Mouse (Mus musculus): ENCODE measurements around the gene Gm10719. TPM values are rescaled to one million over a fixed set of nuclear protein-coding genes. Genes with fewer than 3 reads are reported as not detected.
"Not testable (repeated sequence)": the region's sequence is repeated elsewhere in the genome, so short reads cannot be mapped to it uniquely, and the experiment has no call there.

The Gm10719 gene
- total RNA-seq, 2 experiments from 2014 or later: 0.54 TPM; not detected in 1

DNA sequence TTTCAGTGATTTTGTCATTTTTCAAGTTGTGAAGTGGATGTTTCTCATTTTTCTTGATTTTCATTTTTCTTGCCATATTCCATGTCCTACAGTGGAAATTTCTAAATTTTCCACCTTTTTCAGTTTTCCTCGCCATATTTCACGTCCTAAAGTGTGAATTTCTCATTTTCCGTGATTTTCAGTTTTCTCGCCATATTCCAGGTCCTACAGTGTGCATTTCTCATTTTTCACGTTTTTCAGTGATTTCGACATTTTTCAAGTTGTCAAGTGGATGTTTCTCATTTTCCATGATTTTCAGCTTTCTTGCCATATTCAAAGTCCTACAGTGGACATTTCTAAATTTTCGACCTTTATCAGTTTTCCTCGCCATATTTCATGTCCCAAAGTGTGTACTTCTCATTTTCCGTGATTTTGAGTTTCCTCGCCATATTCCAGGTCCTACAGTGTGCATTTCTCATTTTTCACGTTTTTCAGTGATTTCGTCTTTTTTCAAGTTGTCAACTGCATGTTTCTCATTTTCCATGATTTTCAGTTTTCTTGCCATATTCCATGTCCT lies 7.8 kb downstream of the Gm10719 start, which contains the start of gene Gm10717:
Gene Gm10717, plus strand, starts transcription at position 506 of the 556 bp plus-strand sequence.
- peak; percentile 31 to 45 for DNase-seq (ENCODE audit: low spot score in 2 of 2)

DNA sequence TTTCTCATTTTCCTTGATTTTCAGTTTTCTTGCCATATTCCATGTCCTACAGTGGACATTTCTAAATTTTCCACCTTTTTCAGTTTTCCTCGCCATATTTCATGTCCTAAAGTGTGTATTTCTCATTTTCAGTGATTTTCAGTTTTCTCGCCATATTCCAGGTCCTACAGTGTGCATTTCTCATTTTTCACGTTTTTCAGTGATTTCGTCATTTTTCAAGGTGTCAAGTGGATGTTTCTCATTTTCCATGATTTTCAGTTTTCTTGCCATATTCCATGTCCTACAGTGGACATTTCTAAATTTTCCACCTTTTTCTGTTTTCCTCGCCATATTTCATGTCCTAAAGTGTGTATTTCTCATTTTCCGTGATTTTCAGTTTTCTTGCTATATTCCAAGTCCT lies 8.4 kb downstream of the Gm10719 start:
- peak; percentile 63 to 75 for DNase-seq (ENCODE audit: low spot score in 2 of 2)

DNA sequence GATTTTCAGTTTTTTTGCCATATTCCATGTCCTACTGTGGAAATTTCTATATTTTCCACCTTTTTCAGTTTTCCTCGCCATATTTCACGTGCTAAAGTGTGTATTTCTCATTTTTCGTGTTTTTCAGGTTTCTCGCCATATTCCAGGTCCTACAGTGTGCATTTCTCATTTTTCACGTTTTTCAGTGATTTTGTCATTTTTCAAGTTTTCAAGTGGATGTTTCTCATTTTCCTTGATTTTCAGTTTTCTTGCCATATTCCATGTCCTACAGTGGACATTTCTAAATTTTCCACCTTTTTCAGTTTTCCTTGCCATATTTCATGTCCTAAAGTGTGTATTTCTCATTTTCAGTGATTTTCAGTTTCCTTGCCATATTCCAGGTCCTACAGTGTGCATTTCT lies 8.9 kb downstream of the Gm10719 start:
- not testable (repeated sequence) for DNase-seq (ENCODE audit: low spot score in 2 of 2)

DNA sequence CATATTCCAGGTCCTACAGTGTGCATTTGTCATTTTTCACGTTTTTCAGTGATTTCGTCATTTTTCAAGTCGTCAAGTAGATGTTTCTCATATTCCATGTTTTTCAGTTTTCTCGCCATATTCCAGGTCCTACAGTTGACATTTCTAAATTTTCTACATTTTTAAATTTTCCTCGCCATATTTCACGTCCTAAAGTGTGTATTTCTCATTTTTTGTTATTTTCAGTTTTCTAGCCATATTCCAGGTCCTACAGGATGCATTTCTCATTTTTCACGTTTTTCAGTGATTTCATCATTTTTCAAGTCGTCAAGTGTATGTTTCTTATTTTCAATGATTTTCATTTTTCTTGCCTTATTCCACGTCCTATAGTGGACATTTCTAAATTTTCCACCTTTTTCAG lies 9.5 kb downstream of the Gm10719 start:
- DNase-seq (ENCODE audit: low spot score in 2 of 2): not testable (repeated sequence)

DNA sequence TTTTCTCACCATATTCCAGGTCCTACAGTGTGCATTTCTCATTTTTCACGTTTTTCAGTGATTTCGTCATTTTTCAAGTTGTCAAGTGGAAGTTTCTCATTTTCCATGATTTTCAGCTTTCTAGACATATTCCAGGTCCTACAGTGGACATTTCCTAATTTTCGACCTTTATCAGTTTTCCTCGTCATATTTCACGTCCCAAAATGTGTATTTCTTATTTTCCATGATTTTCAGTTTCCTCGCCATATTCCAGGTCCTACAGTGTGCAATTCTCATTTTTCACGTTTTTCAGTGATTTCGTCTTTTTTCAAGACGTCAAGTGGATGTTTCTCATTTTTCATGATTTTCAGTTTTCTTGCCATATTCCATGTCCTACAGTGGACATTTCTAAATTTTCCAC lies 10.0 kb downstream of the Gm10719 start:
- DNase-seq (ENCODE audit: low spot score in 2 of 2): not testable (repeated sequence)

DNA sequence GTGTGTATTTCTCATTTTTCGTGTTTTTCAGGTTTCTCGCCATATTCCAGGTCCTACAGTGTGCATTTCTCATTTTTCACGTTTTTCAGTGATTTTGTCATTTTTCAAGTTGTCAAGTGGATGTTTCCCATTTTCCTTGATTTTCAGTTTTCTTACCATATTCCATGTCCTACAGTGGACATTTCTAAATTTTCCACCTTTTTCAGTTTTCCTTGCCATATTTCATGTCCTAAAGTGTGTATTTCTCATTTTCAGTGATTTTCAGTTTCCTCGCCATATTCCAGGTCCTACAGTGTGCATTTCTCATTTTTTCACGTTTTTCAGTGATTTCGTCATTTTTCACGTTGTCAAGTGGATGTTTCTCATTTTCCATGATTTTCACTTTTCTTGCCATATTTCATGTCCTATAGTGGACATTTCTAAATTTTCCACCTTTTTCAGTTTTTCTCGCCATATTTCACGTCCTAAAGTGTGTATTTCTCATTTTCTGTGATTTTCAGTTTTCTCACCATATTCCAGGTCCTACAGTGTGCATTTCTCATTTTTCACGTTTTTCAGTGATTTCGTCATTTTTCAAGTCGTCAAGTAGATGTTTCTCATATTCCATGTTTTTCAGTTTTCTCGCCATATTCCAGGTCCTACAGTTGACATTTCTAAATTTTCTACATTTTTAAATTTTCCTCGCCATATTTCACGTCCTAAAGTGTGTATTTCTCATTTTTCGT lies 12.2 kb downstream of the Gm10719 start:
- peak in 1 of 2 experiments; percentile 4 for DNase-seq (ENCODE audit: low spot score in 2 of 2)

DNA sequence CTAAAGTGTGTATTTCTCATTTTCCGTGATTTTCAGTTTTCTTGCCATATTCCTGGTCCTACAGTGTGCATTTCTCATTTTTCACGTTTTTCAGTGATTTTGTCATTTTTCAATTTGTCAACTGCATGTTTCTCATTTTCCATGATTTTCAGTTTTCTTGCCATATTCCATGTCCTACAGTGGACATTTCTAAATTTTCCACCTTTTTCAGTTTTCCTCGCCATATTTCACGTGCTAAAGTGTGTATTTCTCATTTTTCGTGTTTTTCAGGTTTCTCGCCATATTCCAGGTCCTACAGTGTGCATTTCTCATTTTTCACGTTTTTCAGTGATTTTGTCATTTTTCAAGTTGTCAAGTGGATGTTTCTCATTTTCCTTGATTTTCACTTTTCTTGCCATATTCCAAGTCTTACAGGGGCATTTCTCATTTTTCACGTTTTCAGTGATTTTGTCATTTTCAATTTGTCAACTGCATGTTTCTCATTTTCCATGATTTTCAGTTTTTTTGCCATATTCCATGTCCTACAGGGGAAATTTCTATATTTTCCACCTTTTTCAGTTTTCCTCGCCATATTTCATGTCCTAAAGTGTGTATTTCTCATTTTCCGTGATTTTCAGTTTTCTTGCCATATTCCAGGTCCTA lies 13.6 kb downstream of the Gm10719 start:
- not testable (repeated sequence) for DNase-seq (ENCODE audit: low spot score in 2 of 2)

DNA sequence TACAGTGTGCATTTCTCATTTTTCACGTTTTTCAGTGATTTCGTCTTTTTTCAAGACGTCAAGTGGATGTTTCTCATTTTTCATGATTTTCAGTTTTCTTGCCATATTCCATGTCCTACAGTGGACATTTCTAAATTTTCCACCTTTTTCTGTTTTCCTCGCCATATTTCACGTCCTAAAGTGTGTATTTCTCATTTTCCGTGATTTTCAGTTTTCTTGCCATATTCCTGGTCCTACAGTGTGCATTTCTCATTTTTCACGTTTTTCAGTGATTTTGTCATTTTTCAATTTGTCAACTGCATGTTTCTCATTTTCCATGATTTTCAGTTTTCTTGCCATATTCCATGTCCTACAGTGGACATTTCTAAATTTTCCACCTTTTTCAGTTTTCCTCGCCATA lies 17.1 kb downstream of the Gm10719 start, which contains the start of gene Gm17535:
Gene Gm17535, plus strand, starts transcription at position 301 of the 400 bp plus-strand sequence.
- not testable (repeated sequence) for DNase-seq (ENCODE audit: low spot score in 2 of 2)

DNA sequence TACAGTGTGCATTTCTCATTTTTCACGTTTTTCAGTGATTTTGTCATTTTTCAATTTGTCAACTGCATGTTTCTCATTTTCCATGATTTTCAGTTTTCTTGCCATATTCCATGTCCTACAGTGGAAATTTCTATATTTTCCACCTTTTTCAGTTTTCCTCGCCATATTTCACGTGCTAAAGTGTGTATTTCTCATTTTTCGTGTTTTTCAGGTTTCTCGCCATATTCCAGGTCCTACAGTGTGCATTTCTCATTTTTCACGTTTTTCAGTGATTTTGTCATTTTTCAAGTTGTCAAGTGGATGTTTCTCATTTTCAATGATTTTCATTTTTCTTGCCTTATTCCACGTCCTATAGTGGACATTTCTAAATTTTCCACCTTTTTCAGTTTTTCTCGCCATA lies 19.4 kb downstream of the Gm10719 start, which contains the start of gene Gm10715:
Gene Gm10715, plus strand, starts transcription at position 301 of the 400 bp plus-strand sequence.
- not testable (repeated sequence) for DNase-seq (ENCODE audit: low spot score in 2 of 2)

DNA sequence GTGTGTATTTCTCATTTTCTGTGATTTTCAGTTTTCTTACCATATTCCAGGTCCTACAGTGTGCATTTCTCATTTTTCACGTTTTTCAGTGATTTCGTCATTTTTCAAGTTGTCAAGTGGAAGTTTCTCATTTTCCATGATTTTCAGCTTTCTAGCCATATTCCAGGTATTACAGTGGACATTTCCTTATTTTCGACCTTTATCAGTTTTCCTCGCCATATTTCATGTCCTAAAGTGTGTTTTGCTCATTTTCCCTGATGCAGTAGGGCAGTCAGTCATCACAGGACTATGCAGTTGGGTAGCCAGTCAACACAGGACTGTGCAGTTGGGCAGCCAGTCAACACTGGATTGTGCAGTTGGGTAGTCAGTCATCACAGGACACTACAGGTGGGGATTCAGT lies 21.0 kb downstream of the Gm10719 start:
- DNase-seq (ENCODE audit: low spot score in 2 of 2): not testable (repeated sequence)

Small RNAs within 50 kb of the gene (microRNA-seq; reads per million reads assigned to microRNA genes)
- gene Mir101c: 0 reads per million in 2 experiments

Other genes starting within 250 kb of the Gm10719 start
- gene Gm10722, start 16.5 kb upstream of the Gm10719 start, total RNA-seq (2021): not detected
- not detected for gene Gm11168, start 14.1 kb upstream of the Gm10719 start, total RNA-seq (2021)
- gene Gm10721, start 4.3 kb upstream of the Gm10719 start, total RNA-seq (2021): not detected
- gene Gm10720, start 1.8 kb upstream of the Gm10719 start, total RNA-seq (2021): not detected
- under 1 TPM in 1 of 2 experiments, not detected in 1; 0.89 TPM for gene Gm10718, start 6.1 kb downstream of the Gm10719 start, total RNA-seq (2021)
- not detected for gene Gm10717, start 8.0 kb downstream of the Gm10719 start, total RNA-seq (2021)
- gene Gm17535, start 17.2 kb downstream of the Gm10719 start, total RNA-seq (2021): not detected
- gene Gm10715, start 19.5 kb downstream of the Gm10719 start, total RNA-seq (2021): not detected